Mouse (Mus musculus) E14TG2a.4 (cell line): ENCODE results near the gene Gm21885.

Experiments
- H3K27me3 ChIP-seq: 2 replicates; pipeline ENCODE4 v1.6.1; 2014; ENCODE audit warnings: low read length, control low read depth; ENCODE audit not compliant: insufficient read depth
- H3K36me3 ChIP-seq: 2 replicates; pipeline ENCODE4 v1.6.1; 2014; ENCODE audit warnings: low read length, control low read depth; ENCODE audit not compliant: insufficient read depth
- H3K4me1 ChIP-seq: replicated peaks from 2 replicates; pipeline ENCODE4 v1.6.1; 2014; ENCODE audit warnings: low read depth, low read length, control low read depth
- H3K4me3 ChIP-seq: replicated peaks from 2 replicates; pipeline ENCODE4 v1.5.1; 2014; ENCODE audit warnings: mild to moderate bottlenecking, low read length
- H3K9me3 ChIP-seq: 2 replicates; pipeline ENCODE4 v1.6.1; 2014; ENCODE audit warnings: low read length, control low read depth
- CTCF ChIP-seq: conservative IDR thresholded peaks from 2 replicates; pipeline ENCODE4 v1.5.1; 2014; ENCODE audit warnings: low read length
- NANOG ChIP-seq: IDR thresholded peaks from 2 replicates; pipeline ENCODE4 v1.6.1; 2014; ENCODE audit warnings: borderline replicate concordance, low read length, mixed read lengths
- POU5F1 ChIP-seq: IDR thresholded peaks from 2 replicates; pipeline ENCODE4 v1.6.1; 2014; ENCODE audit warnings: low read length, borderline replicate concordance

The Gm21885 gene

DNA sequence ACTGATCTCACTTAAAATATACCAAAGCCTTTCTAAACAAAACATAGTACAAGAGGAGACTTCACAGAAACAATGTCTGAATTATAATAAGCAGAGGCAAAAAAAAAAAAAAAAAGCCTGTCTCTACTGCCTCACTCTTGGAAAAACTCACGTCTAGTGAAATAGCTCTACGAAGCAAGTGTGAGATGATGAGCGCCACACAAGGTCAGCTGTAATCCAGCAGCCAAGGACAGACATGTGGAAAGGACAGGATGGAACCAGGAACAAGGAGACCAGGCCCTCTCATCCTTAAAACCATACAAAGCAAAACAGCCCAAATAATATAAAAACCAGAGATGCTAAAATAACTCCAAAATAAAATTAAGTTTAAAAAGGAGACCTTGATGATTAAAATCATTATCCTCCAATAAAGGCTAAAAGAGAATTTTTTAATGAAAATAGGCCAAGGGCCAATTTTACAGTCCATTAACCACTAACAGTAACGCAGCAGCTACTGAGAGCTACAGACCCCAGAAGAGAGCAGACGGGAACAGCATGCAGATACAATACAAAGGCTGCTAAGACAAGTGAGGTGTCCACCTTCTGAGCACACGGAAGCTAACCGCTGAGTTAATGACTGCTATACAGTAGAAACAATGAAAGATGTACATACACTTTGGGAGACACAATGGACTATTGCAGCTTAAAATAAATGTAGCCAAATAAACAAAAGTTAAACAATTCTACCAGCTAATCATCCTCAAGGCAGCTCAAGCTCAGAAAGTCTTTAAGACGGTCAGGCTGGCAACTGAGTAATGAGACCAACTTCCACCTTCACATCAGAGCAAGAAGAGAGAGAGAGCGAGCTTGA is 13.5 kb downstream of the Gm21885 start:
- no peak for TF ChIP-seq CTCF
- no peak for TF ChIP-seq POU5F1
- TF ChIP-seq NANOG: peak; percentile 95
- no peaks in the 10 kb centered on the region for H3K27me3 ChIP-seq
- H3K4me3 ChIP-seq: no peak overlapping the region
- H3K4me1 ChIP-seq: peaks cover 31% of the 10 kb centered on the region
- H3K9me3 ChIP-seq: no peaks in the 10 kb centered on the region
- H3K36me3 ChIP-seq: peaks cover 99% of the 10 kb centered on the region

DNA sequence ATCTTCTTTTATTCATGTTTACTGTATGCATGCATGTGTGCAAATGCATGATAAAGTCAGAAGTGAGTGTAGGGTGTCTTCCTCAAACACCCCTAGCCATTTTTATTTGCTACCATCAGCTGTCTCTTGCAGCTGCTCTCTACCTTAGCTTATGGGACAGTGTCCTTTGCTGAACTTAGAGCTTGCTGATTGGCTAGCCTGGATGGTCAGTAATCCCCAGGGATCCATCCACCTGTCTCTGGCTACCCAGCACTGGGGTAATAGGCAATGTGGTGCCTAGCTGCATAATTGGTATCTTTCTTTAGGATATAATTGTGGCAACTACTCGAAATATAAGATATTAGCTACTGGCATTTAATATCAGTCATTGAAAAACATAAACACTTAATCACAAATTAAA is 31.1 kb downstream of the Gm21885 start:
- Histone ChIP-seq H3K36me3 (peaks cover 65% of the 10 kb centered on the region), H3K4me1 (peaks cover 68% of the 10 kb centered on the region), H3K4me3 (no peak overlapping the region), H3K9me3 (no peaks in the 10 kb centered on the region), H3K27me3 (no peaks in the 10 kb centered on the region)
- TF ChIP-seq NANOG (no peak), POU5F1 (no peak), CTCF (no peak)

- Histone ChIP-seq H3K4me1 (peaks cover 81% of the 10 kb centered on the region), H3K27me3 (no peaks in the 10 kb centered on the region), H3K9me3 (no peaks in the 10 kb centered on the region), H3K4me3 (no peak overlapping the region), H3K36me3 (peaks cover 64% of the 10 kb centered on the region)
- no peak for TF ChIP-seq CTCF
- TF ChIP-seq POU5F1: no peak
These were observed 32.5 kb downstream of the Gm21885 start for GRCm38 (mm10) chr11:94314098-94314652.

- no peak for TF ChIP-seq POU5F1
- TF ChIP-seq NANOG: no peak
- no peak for TF ChIP-seq CTCF
- Histone ChIP-seq H3K4me1 (peaks cover 92% of the 10 kb centered on the region), H3K4me3 (no peak overlapping the region), H3K9me3 (no peaks in the 10 kb centered on the region), H3K36me3 (peaks cover 62% of the 10 kb centered on the region), H3K27me3 (no peaks in the 10 kb centered on the region)
These were observed 33.6 kb downstream of the Gm21885 start for GRCm38 (mm10) chr11:94315308-94315707.

DNA sequence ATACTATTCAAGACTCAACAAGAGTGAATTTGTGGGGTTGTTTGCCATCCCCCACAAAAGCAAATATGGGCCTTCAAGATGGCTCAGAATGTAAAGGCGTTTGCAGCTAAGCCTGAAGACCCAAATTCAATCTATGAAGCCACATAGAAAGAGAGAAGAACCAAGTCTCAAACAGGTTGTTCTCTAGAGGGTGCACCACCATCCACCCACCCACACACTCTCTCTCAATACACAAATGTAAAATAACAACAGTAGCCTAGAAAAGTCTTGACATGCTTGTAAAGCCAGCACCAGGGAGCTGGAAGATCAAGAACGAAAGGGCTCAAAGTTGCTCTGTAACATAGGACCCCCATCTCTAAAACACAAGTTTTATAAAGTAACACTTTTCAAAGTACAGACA is 34.9 kb downstream of the Gm21885 start:
- TF ChIP-seq CTCF: no peak
- no peak for TF ChIP-seq NANOG
- H3K36me3 ChIP-seq: peaks cover 58% of the 10 kb centered on the region
- peaks cover 83% of the 10 kb centered on the region for H3K4me1 ChIP-seq
- no peaks in the 10 kb centered on the region for H3K9me3 ChIP-seq
- no peaks in the 10 kb centered on the region for H3K27me3 ChIP-seq
- no peak overlapping the region for H3K4me3 ChIP-seq

DNA sequence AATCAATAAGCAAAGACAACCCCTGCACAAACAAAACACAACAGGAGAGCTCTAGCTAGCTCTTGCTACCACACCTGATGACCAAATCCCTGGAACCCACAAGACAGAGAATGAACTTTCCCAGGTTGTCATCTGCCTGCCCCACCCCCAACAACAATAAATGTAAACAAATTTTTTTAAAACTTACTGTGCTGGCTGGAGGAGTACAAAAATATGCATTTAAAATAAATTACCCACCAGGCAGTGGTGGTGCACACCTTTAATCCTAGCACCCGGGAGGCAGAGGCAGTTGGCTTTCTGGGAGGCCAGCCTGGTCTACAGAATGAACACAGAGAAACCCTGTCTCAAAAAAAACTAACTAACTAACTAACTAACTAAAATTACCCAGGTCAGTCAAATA is 35.3 kb downstream of the Gm21885 start:
- H3K36me3 ChIP-seq: peaks cover 58% of the 10 kb centered on the region
- H3K9me3 ChIP-seq: no peaks in the 10 kb centered on the region
- H3K4me1 ChIP-seq: peaks cover 79% of the 10 kb centered on the region
- H3K4me3 ChIP-seq: peak overlapping the region; percentile 14; the same call in 1 of the 2 replicates
- no peaks in the 10 kb centered on the region for H3K27me3 ChIP-seq
- no peak for TF ChIP-seq POU5F1

DNA sequence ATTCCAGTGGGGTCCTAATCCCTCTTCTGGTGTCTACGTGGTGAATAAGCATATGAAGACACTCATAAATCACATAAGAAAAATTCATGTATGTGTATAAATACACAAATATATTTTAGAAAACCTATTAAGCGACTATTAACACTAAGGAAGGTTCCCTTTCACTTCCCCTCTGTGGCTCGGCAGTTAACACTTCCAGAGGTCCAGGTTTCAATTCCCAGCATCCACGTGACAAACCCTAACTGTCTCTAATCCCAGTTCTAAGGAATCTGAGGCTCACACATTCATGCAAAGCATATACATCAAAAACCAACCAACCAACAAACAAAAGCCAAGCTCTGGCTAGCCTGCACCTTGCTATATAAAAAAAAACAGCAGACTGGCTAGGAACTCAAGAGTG is 35.8 kb downstream of the Gm21885 start:
- Histone ChIP-seq H3K27me3 (no peaks in the 10 kb centered on the region), H3K4me3 (peak overlapping the region; percentile 41; the same call in 1 of the 2 replicates), H3K4me1 (peaks cover 79% of the 10 kb centered on the region), H3K36me3 (peaks cover 58% of the 10 kb centered on the region), H3K9me3 (no peaks in the 10 kb centered on the region)
- TF ChIP-seq NANOG: no peak
- TF ChIP-seq POU5F1: no peak

DNA sequence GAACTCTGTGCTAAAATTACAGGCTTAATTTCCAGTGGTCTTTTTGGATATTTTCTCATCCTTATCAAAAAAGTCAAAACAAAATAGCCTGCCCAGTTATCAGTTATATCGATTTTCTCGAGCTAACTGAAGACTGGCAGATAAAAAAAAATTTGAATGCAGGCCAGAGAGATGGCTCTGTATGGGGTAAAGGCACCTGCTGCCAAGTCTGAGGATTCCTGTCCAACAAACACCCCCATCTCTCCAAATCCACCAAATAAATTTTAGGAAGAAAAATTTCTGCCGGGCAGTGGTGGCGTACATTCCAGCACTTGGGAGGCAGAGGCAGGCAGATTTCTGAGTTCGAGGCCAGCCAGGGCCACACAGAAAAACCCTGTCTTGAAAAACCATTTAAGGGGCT is 36.4 kb downstream of the Gm21885 start:
- TF ChIP-seq NANOG (no peak), POU5F1 (no peak), CTCF (no peak)

More for the DNA sequence above, 36.4 kb downstream of the Gm21885 start:
- Histone ChIP-seq H3K36me3 (peaks cover 53% of the 10 kb centered on the region), H3K27me3 (no peaks in the 10 kb centered on the region), H3K4me1 (peaks cover 79% of the 10 kb centered on the region), H3K4me3 (peak overlapping the region; percentile 41; the same call in 1 of the 2 replicates), H3K9me3 (no peaks in the 10 kb centered on the region)
